Mouse (Mus musculus): ENCODE measurements around the gene Vmn1r158. TPM values are rescaled to one million over a fixed set of nuclear protein-coding genes. Genes with fewer than 3 reads are reported as not detected.
"Not testable (repeated sequence)": the region's sequence is repeated elsewhere in the genome, so short reads cannot be mapped to it uniquely, and the experiment has no call there.

Vmn1r158 gene
- total RNA-seq (2021) = not detected
- long read RNA-seq, experiment 1 = 0 reads
- long read RNA-seq, experiment 2 = 0 reads

DNA sequence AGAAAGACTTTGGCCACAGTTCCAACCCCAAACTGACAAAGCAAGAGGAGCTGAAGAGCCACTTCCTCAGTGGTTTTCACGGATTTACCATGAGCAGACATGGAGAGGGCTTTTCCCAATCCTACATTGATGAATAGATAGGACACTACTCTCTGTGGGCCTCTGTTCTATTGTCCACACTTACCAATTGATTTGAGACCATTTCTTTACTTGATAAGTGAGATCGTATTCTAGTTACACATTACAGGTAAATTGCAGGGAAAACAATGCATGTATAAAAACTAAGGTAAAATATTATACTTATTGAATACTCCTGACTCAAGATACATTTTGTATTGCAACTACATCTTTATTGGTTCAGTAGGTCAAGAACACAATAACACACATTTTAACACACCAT lies at the start of gene Vmn1r158:
Gene Vmn1r158 (minus strand): TSS at position 101 of the 400 bp plus-strand sequence.
- not testable (repeated sequence) for DNase-seq

DNA sequence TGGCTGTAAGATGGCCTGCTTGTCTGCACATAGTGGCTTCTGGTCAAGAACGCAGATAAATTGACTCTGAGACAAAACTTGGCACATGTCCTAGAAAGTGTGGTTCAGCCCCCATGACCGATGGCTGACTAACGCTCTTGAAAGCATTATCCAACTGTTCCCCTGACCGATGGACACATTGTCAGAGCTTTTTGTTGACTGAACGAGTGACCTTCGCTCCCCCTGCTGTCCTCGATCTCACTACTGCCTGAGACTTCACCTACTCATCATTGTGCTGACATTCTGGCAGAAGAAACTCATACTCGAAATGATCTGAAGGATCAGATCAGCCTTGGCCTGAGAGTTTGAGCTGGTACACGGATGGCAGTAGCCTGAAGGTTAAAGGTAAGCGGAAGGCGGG lies 14.6 kb downstream of the Vmn1r158 start:
- DNase-seq = not testable (repeated sequence)

DNA sequence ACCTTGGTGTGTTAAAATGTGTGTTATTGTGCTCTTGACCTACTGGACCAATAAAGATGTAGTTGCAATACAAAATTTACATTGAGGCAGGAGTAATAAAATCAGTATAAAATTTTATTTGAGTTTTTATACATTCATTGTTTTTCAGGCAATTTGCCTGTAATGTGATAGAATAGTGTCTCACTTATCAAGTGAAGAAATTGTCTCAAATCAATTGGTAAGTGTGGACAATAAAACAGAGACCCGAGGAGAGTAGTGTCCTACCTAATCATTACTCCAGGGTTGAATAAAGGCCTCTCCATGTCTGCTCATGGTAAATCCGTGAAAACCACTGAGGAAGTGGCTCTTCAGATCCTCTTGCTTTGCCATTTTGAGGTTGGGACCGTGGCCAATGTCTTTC lies 29.2 kb downstream of the Vmn1r158 start, which contains the start of gene Vmn1r157:
Gene Vmn1r157 (plus strand): TSS at position 301 of the 400 bp plus-strand sequence.
- not testable (repeated sequence) for DNase-seq

Other genes with a start within 250 kb of the Vmn1r158 start
- not detected for gene Gm4201, start 225.4 kb downstream of the Vmn1r158 start, total RNA-seq (2021)
- not detected for gene Gm4565, start 202.7 kb downstream of the Vmn1r158 start, total RNA-seq (2021)
- gene Vmn1r155, start 132.8 kb downstream of the Vmn1r158 start, total RNA-seq (2021) = not detected
- not detected for gene Gm8693, start 98.5 kb downstream of the Vmn1r158 start, total RNA-seq (2021)
- gene Gm4567, start 71.1 kb downstream of the Vmn1r158 start, total RNA-seq (2021) = not detected
- gene Vmn1r157, start 29.1 kb downstream of the Vmn1r158 start, total RNA-seq (2021) = not detected
- not detected for gene Vmn1r159, start 52.8 kb upstream of the Vmn1r158 start, total RNA-seq (2021)
- gene Vmn1r160, start 80.4 kb upstream of the Vmn1r158 start, total RNA-seq (2021) = not detected
- gene Gm4214, start 193.9 kb upstream of the Vmn1r158 start, total RNA-seq (2021) = not detected
- not detected for gene Gm4216, start 229.1 kb upstream of the Vmn1r158 start, total RNA-seq (2021)

Measured in heart, adult 18-20 months (tissue).